Mouse (Mus musculus): ENCODE results near the gene Exosc5. TPM values are rescaled to one million over a fixed set of nuclear protein-coding genes. Genes with fewer than 3 reads are reported as not detected.

Gene Exosc5
- polyA plus RNA-seq (2017; shearing (Covaris generic)), result 100 to 1,000 TPM in 1 of 2 experiments, 10 to 100 TPM in 1; 97.0 to 157 TPM

- ATAC-seq, result peak; percentile 99
Measured at GRCm38 (mm10) chr7:25658657-25659472, at the start of gene Exosc5, which contains the start of gene Bckdha. Exosc5 (plus strand) TSS chr7:25659164. Bckdha (minus strand) TSS chr7:25658981.

GRCm38 (mm10) chr7:25610056-25610455 lies 48.9 kb upstream of the Exosc5 start:
- no peak for ATAC-seq

GRCm38 (mm10) chr7:25611501-25611900 lies 47.5 kb upstream of the Exosc5 start:
- ATAC-seq, result no peak

- no peak for ATAC-seq
Measured at GRCm38 (mm10) chr7:25614086-25614485, 44.9 kb upstream of the Exosc5 start.

- no peak for ATAC-seq
Measured at GRCm38 (mm10) chr7:25614831-25615705, 43.9 kb upstream of the Exosc5 start.

- ATAC-seq, result no peak
Measured at GRCm38 (mm10) chr7:25615706-25616011, 43.3 kb upstream of the Exosc5 start, which contains the start of gene Erich4. Erich4 (minus strand) TSS chr7:25615892.

GRCm38 (mm10) chr7:25617376-25618160 lies 41.4 kb upstream of the Exosc5 start:
- no peak for ATAC-seq

GRCm38 (mm10) chr7:25618865-25619721 lies 39.9 kb upstream of the Exosc5 start, which contains the start of gene Dmac2:
Dmac2 (plus strand) TSS chr7:25619414.
- peak; percentile 99 for ATAC-seq

- no peak for ATAC-seq
Measured at GRCm38 (mm10) chr7:25619722-25619991, 39.3 kb upstream of the Exosc5 start.

- ATAC-seq, result no peak
Measured at GRCm38 (mm10) chr7:25620101-25620500, 38.9 kb upstream of the Exosc5 start.

- no peak for ATAC-seq
Measured at GRCm38 (mm10) chr7:25620751-25621150, 38.2 kb upstream of the Exosc5 start.

GRCm38 (mm10) chr7:25623857-25624370 lies 35.0 kb upstream of the Exosc5 start:
- no peak for ATAC-seq

- ATAC-seq, result no peak
Measured at GRCm38 (mm10) chr7:25624851-25625250, 34.1 kb upstream of the Exosc5 start.

GRCm38 (mm10) chr7:25625594-25626250 lies 33.2 kb upstream of the Exosc5 start:
- ATAC-seq, result no peak

- no peak for ATAC-seq
Measured at GRCm38 (mm10) chr7:25626509-25627430, 32.2 kb upstream of the Exosc5 start, which contains the start of gene B3gnt8. B3gnt8 (plus strand) TSS chr7:25626654.

- no peak for ATAC-seq
Measured at GRCm38 (mm10) chr7:25627431-25628322, 31.3 kb upstream of the Exosc5 start.

GRCm38 (mm10) chr7:25628323-25628620 lies 30.7 kb upstream of the Exosc5 start:
- ATAC-seq, result no peak

GRCm38 (mm10) chr7:25632679-25633078 lies 26.3 kb upstream of the Exosc5 start:
- ATAC-seq, result no peak

- ATAC-seq, result no peak
Measured at GRCm38 (mm10) chr7:25636373-25636772, 22.6 kb upstream of the Exosc5 start.

Measured in CD4-positive, CD25-positive, alpha-beta regulatory T cell, adult 4 months (primary cell).